Mouse (Mus musculus) MEL (cell line): ENCODE results near the gene Gm10762. TPM values are rescaled to one million over a fixed set of nuclear protein-coding genes. Genes with fewer than 3 reads are reported as not detected.

Experiments
- DNase-seq: peaks from one replicate; pipeline ENCODE4 v3.0.0; 2011; ENCODE audit warnings: low read depth, low spot score
- H3K27ac ChIP-seq: 2 replicates; pipeline ENCODE4 v1.5.1; 2012; ENCODE audit warnings: low read depth, mild to moderate bottlenecking, control low read depth, low read length, moderate library complexity; ENCODE audit not compliant: control insufficient read depth
- H3K27me3 ChIP-seq, 2 experiments: fragments of 150-350 bp in 1 of 2; sonication (generic) in 1 of 2; 2 replicates each; pipeline ENCODE4 v1.6.1; 2012; ENCODE audit warnings: low read length in 2 of 2, mild to moderate bottlenecking in 2 of 2, improper control_type of control experiment in 1 of 2, moderate library complexity in 1 of 2; ENCODE audit not compliant: insufficient read depth in 2 of 2, control insufficient read depth in 1 of 2
- H3K36me3 ChIP-seq, 2 experiments: 2 replicates each; pipeline ENCODE4 v1.6.1; 2012 to 2014; ENCODE audit warnings: low read length in 2 of 2, improper control_type of control experiment in 1 of 2, inconsistent platforms in 1 of 2, mild to moderate bottlenecking in 1 of 2; ENCODE audit not compliant: insufficient read depth in 2 of 2, control insufficient read depth in 1 of 2
- H3K4me1 ChIP-seq, 2 experiments: fragments of 150-350 bp in 1 of 2; sonication (generic) in 1 of 2; 2 replicates each; pipeline ENCODE4 v1.6.1; 2012; ENCODE audit warnings: low read length in 2 of 2, improper control_type of control experiment in 1 of 2, mild to moderate bottlenecking in 1 of 2; ENCODE audit not compliant: insufficient read depth in 2 of 2, control insufficient read depth in 1 of 2
- H3K4me3 ChIP-seq, 2 experiments: fragments of 150-350 bp in 1 of 2; sonication (generic) in 1 of 2; 2 replicates each; pipeline ENCODE4 v1.5.1; 2012; ENCODE audit warnings: low read depth in 2 of 2, low read length in 2 of 2, mild to moderate bottlenecking in 2 of 2, moderate library complexity in 2 of 2, control low read depth in 1 of 2, improper control_type of control experiment in 1 of 2; ENCODE audit not compliant: control insufficient read depth in 1 of 2, insufficient read depth in 1 of 2
- H3K79me2 ChIP-seq: 2 replicates; pipeline ENCODE4 v1.6.1; 2012; ENCODE audit warnings: mild to moderate bottlenecking, low read length, moderate library complexity; ENCODE audit not compliant: control insufficient read depth, poor library complexity, insufficient read depth
- H3K9ac ChIP-seq: 2 replicates; pipeline ENCODE4 v1.6.1; 2012; ENCODE audit warnings: low read depth, mild to moderate bottlenecking, control low read depth, low read length, moderate library complexity; ENCODE audit not compliant: control insufficient read depth, poor library complexity, severe bottlenecking
- H3K9me3 ChIP-seq: fragments of 150-350 bp; sonication (generic); replicated peaks from 2 replicates; pipeline ENCODE4 v1.6.1; 2012; ENCODE audit warnings: mild to moderate bottlenecking, low read length, improper control_type of control experiment, moderate library complexity; ENCODE audit not compliant: insufficient read depth
- BHLHE40 ChIP-seq: IDR thresholded peaks from 2 replicates; pipeline ENCODE4 v1.6.1; 2012; ENCODE audit warnings: low read depth, mild to moderate bottlenecking, inconsistent platforms, low read length, improper control_type of control experiment, borderline replicate concordance
- CHD1 ChIP-seq: IDR thresholded peaks from 2 replicates; pipeline ENCODE4 v1.6.1; 2012; ENCODE audit warnings: low read depth, mild to moderate bottlenecking, inconsistent platforms, low read length, improper control_type of control experiment
- CHD2 ChIP-seq: IDR thresholded peaks from 2 replicates; pipeline ENCODE4 v1.6.1; 2011; ENCODE audit warnings: low read length, improper control_type of control experiment
- CTCF ChIP-seq, 3 experiments: IDR thresholded peaks in 2 of 3; conservative IDR thresholded peaks in 1 of 3; 2 replicates each; pipeline ENCODE4 v1.5.1; 2011 to 2012; ENCODE audit warnings: low read length in 3 of 3, low read depth in 2 of 3, mild to moderate bottlenecking in 2 of 3, improper control_type of control experiment in 1 of 3, inconsistent platforms in 1 of 3, mixed read lengths in 1 of 3, moderate library complexity in 1 of 3; ENCODE audit not compliant: control insufficient read depth in 1 of 3, insufficient read depth in 1 of 3, poor library complexity in 1 of 3, severe bottlenecking in 1 of 3
- ELF1 ChIP-seq: IDR thresholded peaks from 2 replicates; pipeline ENCODE4 v1.6.1; 2014; ENCODE audit warnings: low read depth, mild to moderate bottlenecking, inconsistent platforms, low read length, improper control_type of control experiment, moderate library complexity
- ETS1 ChIP-seq: IDR thresholded peaks from 2 replicates; pipeline ENCODE4 v1.6.1; 2012; ENCODE audit warnings: low read depth, mild to moderate bottlenecking, inconsistent platforms, low read length, improper control_type of control experiment, moderate library complexity
- HCFC1 ChIP-seq: IDR thresholded peaks from 2 replicates; pipeline ENCODE4 v1.6.1; 2012; ENCODE audit warnings: low read depth, mild to moderate bottlenecking, inconsistent platforms, low read length, improper control_type of control experiment, moderate library complexity
- MAX ChIP-seq: IDR thresholded peaks from 2 replicates; pipeline ENCODE4 v1.6.1; 2011; ENCODE audit warnings: low read length, improper control_type of control experiment
- MAZ ChIP-seq: IDR thresholded peaks from 2 replicates; pipeline ENCODE4 v1.6.1; 2012; ENCODE audit warnings: low read depth, mild to moderate bottlenecking, inconsistent platforms, low read length, improper control_type of control experiment
- MEF2A ChIP-seq: IDR thresholded peaks from 2 replicates; pipeline ENCODE4 v1.6.1; 2014; ENCODE audit warnings: low read depth, mild to moderate bottlenecking, inconsistent platforms, low read length, improper control_type of control experiment; ENCODE audit not compliant: poor library complexity, insufficient replicate concordance, severe bottlenecking; ENCODE audit errors: extremely low read depth
- MYC ChIP-seq: IDR thresholded peaks from 2 replicates; pipeline ENCODE4 v1.6.1; 2011; ENCODE audit warnings: low read depth, mild to moderate bottlenecking, low read length, improper control_type of control experiment, moderate library complexity
- RAD21 ChIP-seq: IDR thresholded peaks from 2 replicates; pipeline ENCODE4 v1.6.1; 2011; ENCODE audit warnings: mild to moderate bottlenecking, low read depth, low read length, improper control_type of control experiment
- RCOR1 ChIP-seq: IDR thresholded peaks from 2 replicates; pipeline ENCODE4 v1.6.1; 2012; ENCODE audit warnings: low read depth, mild to moderate bottlenecking, inconsistent platforms, low read length, improper control_type of control experiment
- SIN3A ChIP-seq: IDR thresholded peaks from 2 replicates; pipeline ENCODE4 v1.6.1; 2012; ENCODE audit warnings: low read length, improper control_type of control experiment, inconsistent platforms
- SMC3 ChIP-seq: IDR thresholded peaks from 2 replicates; pipeline ENCODE4 v1.6.1; 2011; ENCODE audit warnings: low read depth, low read length, improper control_type of control experiment
- TBP ChIP-seq: IDR thresholded peaks from 2 replicates; pipeline ENCODE4 v1.8.0; 2011; ENCODE audit warnings: low read depth, low read length, improper control_type of control experiment
- ZKSCAN1 ChIP-seq: IDR thresholded peaks from 2 replicates; pipeline ENCODE4 v1.6.1; 2012; ENCODE audit warnings: low read depth, mild to moderate bottlenecking, inconsistent platforms, low read length, improper control_type of control experiment, moderate library complexity
- ZMIZ1 ChIP-seq: IDR thresholded peaks from 2 replicates; pipeline ENCODE4 v1.6.1; 2012; ENCODE audit warnings: low read depth, mild to moderate bottlenecking, inconsistent platforms, low read length, improper control_type of control experiment, moderate library complexity
- ZNF384 ChIP-seq: IDR thresholded peaks from 2 replicates; pipeline ENCODE4 v1.6.1; 2012; ENCODE audit warnings: low read depth, mild to moderate bottlenecking, inconsistent platforms, low read length, improper control_type of control experiment
- polyA plus RNA-seq, 2 experiments: library from polyadenylated mRNA; stranded (reverse) in 1 of 2; unstranded in 1 of 2; fragments of >175 nt in 1 of 2; fragments of >200 nt in 1 of 2; gene quantifications; 2 replicates each; pipeline versions ENCODE4 v1.2.1 to v1.2.4; 2012; ENCODE audit warnings: low replicate concordance in 2 of 2, low read depth in 1 of 2; ENCODE audit not compliant: insufficient read length in 2 of 2, insufficient read depth in 1 of 2, missing spikeins in 1 of 2
- total RNA-seq: library from RNA; depleted of rRNA; stranded (reverse); fragments of 300-350 nt; gene quantifications from 2 replicates; pipeline ENCODE4 v1.2.3, GENCODE M21; 2012

The Gm10762 gene
- total and polyA plus RNA-seq, 3 experiments: 2.5 to 3.1 TPM; not detected in 1

DNA sequence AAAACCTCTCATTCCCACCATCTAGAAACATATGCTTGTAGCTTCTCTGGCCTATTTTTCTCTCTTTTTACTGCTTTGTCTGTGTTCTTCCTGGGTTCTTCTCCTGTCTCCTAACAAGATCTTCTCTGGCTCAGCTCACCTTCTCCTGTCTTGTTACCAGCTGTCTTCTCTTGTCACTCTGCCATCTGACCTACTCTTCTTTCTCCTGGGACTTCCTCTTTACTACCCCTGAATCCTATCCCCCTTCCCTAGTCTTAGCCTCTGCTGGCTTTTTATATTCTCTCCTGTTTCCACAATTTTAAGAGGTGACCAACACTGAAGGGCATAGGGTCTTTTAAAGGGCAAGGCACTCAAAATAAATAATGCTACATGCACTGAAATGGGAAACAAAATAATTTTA, 37.3 kb upstream of the Gm10762 start:
- H3K9ac ChIP-seq: no peak overlapping the region
- no peaks in the 10 kb centered on the region for H3K27me3 ChIP-seq
- no peak overlapping the region for H3K27ac ChIP-seq
- no peaks in the 10 kb centered on the region for H3K79me2 ChIP-seq
- H3K36me3 ChIP-seq: peaks cover 0 to 14% of the 10 kb centered on the region in 2 experiments; a peak in 2 of 4 replicates
- H3K9me3 ChIP-seq: no peaks in the 10 kb centered on the region
- TF ChIP-seq ETS1 (peak; percentile 81), MYC (no peak), RCOR1 (no peak), SIN3A (peak; percentile 47), BHLHE40 (no peak), ZMIZ1 (no peak), HCFC1 (no peak), MAX (no peak), CHD2 (no peak), ELF1 (no peak), MAZ (0 out of 2 replicates have a peak, but pooled peaks have one; percentile 7), ZKSCAN1 (no peak), TBP (no peak)
- TF ChIP-seq, all 39 proteins: peak for 3
- Histone ChIP-seq H3K4me1 (peaks cover 8 to 19% of the 10 kb centered on the region in 2 experiments), H3K4me3 (no peak overlapping the region; a peak in 1 of 4 replicates)
- DNase-seq: peak; percentile 67

- H3K4me3 ChIP-seq: no peak overlapping the region
- no peaks in the 10 kb centered on the region for H3K27me3 ChIP-seq
- TF ChIP-seq MEF2A: no peak
- TF ChIP-seq BHLHE40: no peak
- TF ChIP-seq, all 39 proteins: peak for 0
- no peaks in the 10 kb centered on the region for H3K4me1 ChIP-seq
- no peak for DNase-seq
- no peak overlapping the region for H3K27ac ChIP-seq
- H3K36me3 ChIP-seq: no peaks in the 10 kb centered on the region
- H3K79me2 ChIP-seq: no peaks in the 10 kb centered on the region
- H3K9me3 ChIP-seq: no peaks in the 10 kb centered on the region
- no peak overlapping the region for H3K9ac ChIP-seq
Measured at GRCm38 (mm10) chr2:128984746-128985145, 17.2 kb upstream of the Gm10762 start.

- peaks cover 8 to 19% of the 10 kb centered on the region in 2 experiments for H3K4me1 ChIP-seq
- DNase-seq: peak; percentile 60
Measured at GRCm38 (mm10) chr2:128975572-128975971, 8.0 kb upstream of the Gm10762 start.

More at GRCm38 (mm10) chr2:128975572-128975971, 8.0 kb upstream of the Gm10762 start:
- Histone ChIP-seq H3K36me3 (peaks cover 0 to 22% of the 10 kb centered on the region in 2 experiments; a peak in 2 of 4 replicates), H3K27me3 (no peaks in the 10 kb centered on the region), H3K79me2 (no peaks in the 10 kb centered on the region), H3K4me3 (peak overlapping the region; percentile 38 to 65; a peak in 3 of 4 replicates), H3K27ac (0 out of 2 replicates have a peak overlapping the region, but pooled peaks have one; percentile 23), H3K9me3 (no peaks in the 10 kb centered on the region), H3K9ac (peak overlapping the region; percentile 68)
- TF ChIP-seq BHLHE40: peak; percentile 78; the same call in 1 of the 2 replicates
- TF ChIP-seq SMC3: no peak
- no peak for TF ChIP-seq CTCF (IDR thresholded peaks at IDR 0.05 in 2 of 3, conservative IDR thresholded peaks at IDR 0.05 in 1 of 3; ENCODE audit: control insufficient read depth in 1 of 3, insufficient read depth in 1 of 3, low read depth in 2 of 3, low read length in 3 of 3, poor library complexity in 1 of 3, severe bottlenecking in 1 of 3)
- TF ChIP-seq MAZ: no peak
- 0 out of 2 replicates have a peak, but pooled peaks have one; percentile 25 for TF ChIP-seq SIN3A
- no peak for TF ChIP-seq RAD21
- no peak for TF ChIP-seq CHD1
- TF ChIP-seq ZNF384: peak; percentile 80
- no peak for TF ChIP-seq TBP
- 0 out of 2 replicates have a peak, but pooled peaks have one; percentile 10 for TF ChIP-seq ELF1
